Mouse (Mus musculus): ENCODE measurements around the gene Cryl1.

Gene Cryl1

DNA sequence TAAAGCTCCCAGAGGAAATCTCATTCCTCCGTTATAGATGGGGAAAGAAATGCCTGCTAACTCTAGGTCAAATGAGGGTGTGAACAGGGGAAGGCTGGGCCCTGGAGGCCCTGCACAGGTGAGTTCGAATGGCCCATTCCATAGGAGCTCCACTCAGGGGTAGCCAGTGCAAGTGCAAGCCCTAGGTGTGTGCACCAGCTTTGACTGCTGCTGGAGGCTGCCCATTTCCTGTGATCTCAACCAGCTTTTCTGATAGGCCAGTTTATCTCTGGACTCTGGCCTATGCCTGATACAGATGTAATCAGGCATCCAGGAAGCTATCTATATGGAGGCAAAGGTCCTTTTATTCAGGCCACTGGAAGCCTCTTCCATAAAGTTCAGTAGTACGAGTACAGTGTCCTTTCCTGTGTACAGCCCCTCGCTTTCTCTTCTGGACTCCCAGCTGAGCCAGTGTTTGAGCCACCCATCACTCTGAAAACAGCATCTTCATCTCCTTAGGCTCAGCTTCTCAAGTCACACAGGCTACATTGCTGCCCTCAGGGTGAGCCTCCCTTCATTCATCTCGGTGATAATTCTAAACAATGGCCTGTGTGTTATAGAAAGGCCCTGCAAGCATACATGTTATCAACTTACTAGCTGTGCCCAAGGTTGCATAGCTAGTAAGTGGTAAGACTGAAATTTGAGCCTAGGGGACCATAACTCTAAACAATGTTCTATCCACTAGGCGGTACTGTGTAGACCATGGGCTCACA lies 167.9 kb downstream of the Cryl1 start:
- no peak for DNase-seq

All from lung, postnatal 10 days (tissue).